Mouse (Mus musculus) liver, embryonic 15.5 days (tissue): ENCODE measurements around the gene Tgfbr3. TPM values are rescaled to one million over a fixed set of nuclear protein-coding genes. Genes with fewer than 3 reads are reported as not detected.

Experiments
- ATAC-seq: fragments of 200-750 bp; cut with Nextera tagmentation; 2 replicates; pipeline ENCODE4 v1.8.0; 2017; ENCODE audit warnings: moderate number of reproducible peaks, mild to moderate bottlenecking, moderate library complexity; ENCODE audit not compliant: insufficient read depth
- H3K27ac ChIP-seq: fragments of 300-500 bp; sonication (generic); replicated peaks from 2 replicates; pipeline ENCODE4 v1.5.1; 2015; ENCODE audit warnings: mild to moderate bottlenecking, inconsistent platforms
- H3K27me3 ChIP-seq: fragments of 300-500 bp; sonication (generic); 2 replicates; pipeline ENCODE4 v1.6.1; 2015; ENCODE audit warnings: mild to moderate bottlenecking, inconsistent platforms
- H3K36me3 ChIP-seq: fragments of 300-500 bp; sonication (generic); replicated peaks from 2 replicates; pipeline ENCODE4 v1.6.1; 2015; ENCODE audit warnings: moderate library complexity, mild to moderate bottlenecking, inconsistent platforms
- H3K4me1 ChIP-seq: fragments of 300-500 bp; sonication (generic); replicated peaks from 2 replicates; pipeline ENCODE4 v1.6.1; 2015; ENCODE audit warnings: inconsistent platforms
- H3K4me2 ChIP-seq: fragments of 300-500 bp; sonication (generic); 2 replicates; pipeline ENCODE4 v1.6.1; 2015; ENCODE audit warnings: moderate library complexity, mild to moderate bottlenecking, inconsistent platforms
- H3K4me3 ChIP-seq: fragments of 300-500 bp; sonication (generic); replicated peaks from 2 replicates; pipeline ENCODE4 v1.5.1; 2015; ENCODE audit warnings: mild to moderate bottlenecking, inconsistent platforms
- H3K9ac ChIP-seq: fragments of 300-500 bp; sonication (generic); 2 replicates; pipeline ENCODE4 v1.6.1; 2015; ENCODE audit warnings: moderate library complexity, mild to moderate bottlenecking, inconsistent platforms
- H3K9me3 ChIP-seq: fragments of 300-500 bp; sonication (generic); replicated peaks from 2 replicates; pipeline ENCODE4 v1.6.1; 2016; ENCODE audit warnings: inconsistent platforms
- WGBS: fragments of 180-500 bp; shearing (Covaris S2); methylation state at CpG from one replicate; pipeline ENCODE4 v1.1.7; 2015; ENCODE audit warnings: mixed read lengths; ENCODE audit not compliant: insufficient replicate concordance; 5-methylcytosine and 5-hydroxymethylcytosine counted together
- polyA plus RNA-seq: library from polyadenylated mRNA; unstranded; fragments of >200 nt; fragmentation: Nextera tagmentation; extraction: Ambion mirVana; gene quantifications from 2 replicates; pipeline ENCODE4 v1.2.1, GENCODE M21; 2015

The Tgfbr3 gene
- polyA plus RNA-seq, 1 experiment from 2014 or later = 6.0 TPM

GRCm38 (mm10) chr5:107122622-107123021 lies 166.8 kb downstream of the Tgfbr3 start:
- H3K36me3 ChIP-seq = no peaks in the 10 kb centered on the region
- no peak overlapping the region for H3K4me3 ChIP-seq
- no peak for ATAC-seq
- no peak overlapping the region for H3K4me2 ChIP-seq
- no peak overlapping the region for H3K27ac ChIP-seq
- peaks cover 10% of the 10 kb centered on the region for H3K4me1 ChIP-seq
- 84% methylated on average over 4 of the region's 4 CpGs for WGBS
- no peak overlapping the region for H3K9ac ChIP-seq
- H3K27me3 ChIP-seq = no peaks in the 10 kb centered on the region
- no peaks in the 10 kb centered on the region for H3K9me3 ChIP-seq

- H3K4me2 ChIP-seq = no peak overlapping the region
- no peak overlapping the region for H3K9ac ChIP-seq
- no peaks in the 10 kb centered on the region for H3K9me3 ChIP-seq
- no peak overlapping the region for H3K27ac ChIP-seq
- H3K27me3 ChIP-seq = no peaks in the 10 kb centered on the region
- H3K4me1 ChIP-seq = peaks cover 10% of the 10 kb centered on the region
- no peak for ATAC-seq
- H3K36me3 ChIP-seq = no peaks in the 10 kb centered on the region
- WGBS = 35% methylated on average over 10 of the region's 10 CpGs
- H3K4me3 ChIP-seq = no peak overlapping the region
Observed at GRCm38 (mm10) chr5:107121086-107121485, 168.3 kb downstream of the Tgfbr3 start.

GRCm38 (mm10) chr5:107120624-107121023 lies 168.8 kb downstream of the Tgfbr3 start:
- Histone ChIP-seq H3K9ac (no peak overlapping the region), H3K27ac (no peak overlapping the region), H3K27me3 (no peaks in the 10 kb centered on the region), H3K36me3 (no peaks in the 10 kb centered on the region), H3K4me1 (peaks cover 10% of the 10 kb centered on the region), H3K9me3 (no peaks in the 10 kb centered on the region), H3K4me3 (no peak overlapping the region), H3K4me2 (no peak overlapping the region)
- WGBS = 43% methylated on average over 3 of the region's 3 CpGs
- ATAC-seq = 0 out of 2 replicates have a peak, but pooled peaks have one; percentile 12

GRCm38 (mm10) chr5:107119896-107120295 lies 169.5 kb downstream of the Tgfbr3 start:
- Histone ChIP-seq H3K4me3 (no peak overlapping the region), H3K4me1 (peaks cover 15% of the 10 kb centered on the region), H3K27ac (no peak overlapping the region), H3K9ac (no peak overlapping the region), H3K4me2 (no peak overlapping the region), H3K36me3 (no peaks in the 10 kb centered on the region), H3K27me3 (no peaks in the 10 kb centered on the region), H3K9me3 (no peaks in the 10 kb centered on the region)
- no peak for ATAC-seq
- WGBS = 77% methylated on average over 6 of the region's 6 CpGs

GRCm38 (mm10) chr5:107116821-107117220 lies 172.6 kb downstream of the Tgfbr3 start:
- Histone ChIP-seq H3K4me1 (peaks cover 24% of the 10 kb centered on the region), H3K9me3 (no peaks in the 10 kb centered on the region), H3K4me3 (no peak overlapping the region), H3K27me3 (no peaks in the 10 kb centered on the region), H3K9ac (no peak overlapping the region), H3K36me3 (no peaks in the 10 kb centered on the region), H3K27ac (no peak overlapping the region), H3K4me2 (no peak overlapping the region)
- no peak for ATAC-seq
- 82% methylated on average over 3 of the region's 3 CpGs for WGBS

- Histone ChIP-seq H3K36me3 (no peaks in the 10 kb centered on the region), H3K27ac (0 out of 2 replicates have a peak overlapping the region, but pooled peaks have one; percentile 29), H3K4me1 (peaks cover 27% of the 10 kb centered on the region), H3K9me3 (no peaks in the 10 kb centered on the region), H3K4me3 (no peak overlapping the region), H3K9ac (no peak overlapping the region), H3K27me3 (no peaks in the 10 kb centered on the region), H3K4me2 (no peak overlapping the region)
- 74% methylated on average over 7 of the region's 7 CpGs for WGBS
- ATAC-seq = no peak
Observed at GRCm38 (mm10) chr5:107112656-107113275, 176.7 kb downstream of the Tgfbr3 start.

- Histone ChIP-seq H3K36me3 (no peaks in the 10 kb centered on the region), H3K4me3 (no peak overlapping the region), H3K27ac (no peak overlapping the region; the same call in 1 of the 2 replicates), H3K9ac (no peak overlapping the region), H3K27me3 (no peaks in the 10 kb centered on the region), H3K4me2 (no peak overlapping the region), H3K9me3 (no peaks in the 10 kb centered on the region), H3K4me1 (peaks cover 27% of the 10 kb centered on the region)
- no peak for ATAC-seq
- 45% methylated on average over 3 of the region's 3 CpGs for WGBS
Observed at GRCm38 (mm10) chr5:107111802-107112201, 177.6 kb downstream of the Tgfbr3 start.

GRCm38 (mm10) chr5:107110880-107111520 lies 178.4 kb downstream of the Tgfbr3 start:
- Histone ChIP-seq H3K36me3 (no peaks in the 10 kb centered on the region), H3K9me3 (no peaks in the 10 kb centered on the region), H3K4me2 (no peak overlapping the region), H3K27me3 (no peaks in the 10 kb centered on the region), H3K9ac (no peak overlapping the region), H3K4me3 (no peak overlapping the region), H3K4me1 (peaks cover 27% of the 10 kb centered on the region), H3K27ac (peak overlapping the region; percentile 10; the same call in 1 of the 2 replicates)
- 38% methylated on average over 7 of the region's 7 CpGs for WGBS
- ATAC-seq = peak; percentile 40; the same call in 1 of the 2 replicates

- Histone ChIP-seq H3K4me3 (no peak overlapping the region), H3K9me3 (no peaks in the 10 kb centered on the region), H3K4me2 (no peak overlapping the region), H3K27me3 (no peaks in the 10 kb centered on the region), H3K36me3 (no peaks in the 10 kb centered on the region), H3K4me1 (peaks cover 26% of the 10 kb centered on the region), H3K9ac (no peak overlapping the region), H3K27ac (no peak overlapping the region; the same call in 1 of the 2 replicates)
- WGBS = 60% methylated on average over 13 of the region's 13 CpGs
- no peak for ATAC-seq
Observed at GRCm38 (mm10) chr5:107110089-107110879, 179.1 kb downstream of the Tgfbr3 start.

GRCm38 (mm10) chr5:107109416-107109815 lies 180.0 kb downstream of the Tgfbr3 start:
- WGBS = 87% methylated on average over 15 of the region's 15 CpGs
- ATAC-seq = no peak

GRCm38 (mm10) chr5:107106793-107107192 lies 182.6 kb downstream of the Tgfbr3 start:
- H3K36me3 ChIP-seq = no peaks in the 10 kb centered on the region
- no peaks in the 10 kb centered on the region for H3K27me3 ChIP-seq
- H3K9me3 ChIP-seq = no peaks in the 10 kb centered on the region
- no peak overlapping the region for H3K9ac ChIP-seq
- ATAC-seq = no peak
- no peak overlapping the region for H3K4me2 ChIP-seq
- WGBS = 75% methylated on average over 12 of the region's 12 CpGs
- no peak overlapping the region for H3K4me3 ChIP-seq
- no peak overlapping the region for H3K27ac ChIP-seq
- peaks cover 13% of the 10 kb centered on the region for H3K4me1 ChIP-seq

More at GRCm38 (mm10) chr5:107109416-107109815, 180.0 kb downstream of the Tgfbr3 start:
- no peaks in the 10 kb centered on the region for H3K36me3 ChIP-seq
- no peaks in the 10 kb centered on the region for H3K27me3 ChIP-seq
- no peak overlapping the region for H3K4me3 ChIP-seq
- peaks cover 17% of the 10 kb centered on the region for H3K4me1 ChIP-seq
- no peaks in the 10 kb centered on the region for H3K9me3 ChIP-seq
- H3K4me2 ChIP-seq = no peak overlapping the region
- H3K9ac ChIP-seq = no peak overlapping the region
- no peak overlapping the region for H3K27ac ChIP-seq
